Mouse (Mus musculus): ENCODE data around the gene Ly6g6f. TPM values are rescaled to one million over a fixed set of nuclear protein-coding genes. Genes with fewer than 3 reads are reported as not detected.

Gene Ly6g6f
- polyA plus RNA-seq, 1 experiment from 2014 or later, result 0.19 TPM

DNA sequence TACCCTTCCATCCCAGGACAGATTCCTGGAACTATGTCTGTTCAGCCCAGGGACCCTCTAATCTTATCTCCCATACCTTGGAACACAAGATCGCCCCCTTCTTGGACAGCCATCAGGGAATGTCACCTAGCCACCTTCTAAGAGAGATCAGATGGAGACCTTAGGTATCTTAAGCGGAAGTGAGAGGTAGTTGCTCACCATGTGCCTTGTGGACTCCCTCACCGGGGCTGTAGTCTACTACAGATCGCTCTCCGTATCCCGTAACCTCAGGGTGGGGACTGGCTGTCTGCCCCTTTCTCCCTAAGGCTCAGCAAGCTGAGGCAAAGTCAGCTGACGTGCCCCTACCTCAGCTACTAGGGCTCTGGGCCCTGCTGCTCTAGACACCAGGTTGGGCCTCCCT lies 18.7 kb upstream of the Ly6g6f start:
- no peak overlapping the region for H3K4me2 ChIP-seq
- H3K36me3 ChIP-seq, result peaks cover 52% of the 10 kb centered on the region
- H3K9me3 ChIP-seq, result no peaks in the 10 kb centered on the region
- ATAC-seq (ENCODE audit: low FRiP score), result no peak
- H3K4me1 ChIP-seq (replicated peaks), result peaks cover 7% of the 10 kb centered on the region
- H3K27me3 ChIP-seq, result no peaks in the 10 kb centered on the region
- no peak overlapping the region for H3K27ac ChIP-seq
- H3K4me3 ChIP-seq, result no peak overlapping the region
- H3K9ac ChIP-seq, result 0 out of 2 replicates have a peak overlapping the region, but pooled peaks have one; percentile 13
- 96% methylated on average over 7 of the region's 7 CpGs for WGBS

DNA sequence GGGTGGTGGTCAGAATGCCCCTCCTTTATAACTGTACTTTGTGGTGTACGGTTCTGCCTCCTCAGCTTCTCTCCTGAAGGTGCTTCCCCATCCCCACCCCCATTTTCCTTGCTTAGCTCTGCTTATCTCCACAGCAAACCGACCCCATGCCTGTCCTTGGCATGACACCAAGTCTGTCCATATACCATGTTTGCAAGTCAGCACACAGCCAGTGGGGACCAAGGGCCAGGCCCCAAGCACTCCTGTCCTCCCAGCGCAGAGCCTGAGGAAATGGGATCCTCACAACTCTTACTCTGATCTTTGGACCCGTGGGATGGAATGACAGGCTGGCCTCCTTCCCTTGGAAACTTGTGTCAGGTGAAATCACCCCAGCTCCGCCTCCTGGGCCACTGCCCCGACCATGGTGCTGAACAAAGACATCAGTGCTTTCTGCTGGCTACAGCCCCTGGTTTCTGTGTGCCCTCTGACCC lies 17.8 kb upstream of the Ly6g6f start:
- Histone ChIP-seq H3K27ac (no peak overlapping the region), H3K9me3 (no peaks in the 10 kb centered on the region), H3K27me3 (no peaks in the 10 kb centered on the region), H3K36me3 (peaks cover 61% of the 10 kb centered on the region), H3K4me3 (no peak overlapping the region), H3K9ac (peak overlapping the region; percentile 24; the same call in 1 of the 2 replicates), H3K4me2 (no peak overlapping the region), H3K4me1 (replicated peaks) (peaks cover 7% of the 10 kb centered on the region)
- no peak for ATAC-seq (ENCODE audit: low FRiP score)
- WGBS, result 75% methylated on average over 6 of the region's 6 CpGs

DNA sequence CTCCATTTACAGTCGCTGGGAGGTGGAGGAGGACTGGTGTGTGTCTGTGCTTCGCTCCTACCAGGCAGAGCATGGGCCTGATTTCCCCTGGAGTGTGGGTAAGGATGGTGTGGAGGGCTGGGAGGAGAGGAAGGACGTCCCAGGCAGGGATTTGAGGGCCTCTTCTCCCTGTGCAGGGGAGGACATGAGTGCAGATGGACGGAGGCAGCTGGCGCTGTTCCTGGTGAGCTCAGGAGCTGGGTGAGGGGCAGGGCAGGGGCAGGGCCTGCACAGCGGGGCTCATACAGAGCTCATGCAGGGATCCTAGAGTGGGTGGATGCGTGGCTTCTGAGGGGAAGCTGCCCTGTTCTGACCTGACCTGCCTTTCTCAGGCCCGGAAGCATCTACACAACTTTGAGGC lies 16.9 kb upstream of the Ly6g6f start:
- WGBS, result 76% methylated on average over 8 of the region's 8 CpGs
- Histone ChIP-seq H3K27me3 (no peaks in the 10 kb centered on the region), H3K4me2 (no peak overlapping the region), H3K9me3 (no peaks in the 10 kb centered on the region), H3K4me1 (replicated peaks) (peaks cover 7% of the 10 kb centered on the region), H3K27ac (no peak overlapping the region), H3K9ac (0 out of 2 replicates have a peak overlapping the region, but pooled peaks have one; percentile 24), H3K4me3 (no peak overlapping the region), H3K36me3 (peaks cover 70% of the 10 kb centered on the region)
- no peak for ATAC-seq (ENCODE audit: low FRiP score)

DNA sequence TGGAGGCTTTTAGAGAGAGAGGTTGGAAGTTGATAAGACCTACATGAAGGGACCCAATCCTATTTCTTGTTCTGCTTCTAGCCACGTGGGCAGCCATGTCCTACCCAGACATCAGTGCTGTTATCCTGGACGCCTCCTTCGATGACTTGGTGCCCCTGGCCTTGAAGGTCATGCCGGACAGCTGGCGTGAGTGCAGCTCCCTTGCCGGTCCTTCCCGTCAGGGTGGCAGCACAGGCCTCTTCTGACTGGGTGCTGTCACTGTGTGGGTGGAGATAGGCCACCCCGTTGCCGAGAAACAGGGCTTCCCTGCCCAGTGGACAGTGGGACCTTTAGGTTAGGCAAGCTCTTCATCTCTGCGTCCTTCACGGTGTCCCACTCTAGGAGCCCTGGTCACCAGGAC lies 15.8 kb upstream of the Ly6g6f start:
- H3K4me3 ChIP-seq, result no peak overlapping the region
- no peak overlapping the region for H3K9ac ChIP-seq
- H3K27ac ChIP-seq, result no peak overlapping the region
- ATAC-seq (ENCODE audit: low FRiP score), result no peak
- peaks cover 4% of the 10 kb centered on the region for H3K4me1 ChIP-seq (replicated peaks)
- H3K9me3 ChIP-seq, result no peaks in the 10 kb centered on the region
- peaks cover 82% of the 10 kb centered on the region for H3K36me3 ChIP-seq
- H3K27me3 ChIP-seq, result no peaks in the 10 kb centered on the region
- 93% methylated on average over 11 of the region's 11 CpGs for WGBS
- no peak overlapping the region for H3K4me2 ChIP-seq

DNA sequence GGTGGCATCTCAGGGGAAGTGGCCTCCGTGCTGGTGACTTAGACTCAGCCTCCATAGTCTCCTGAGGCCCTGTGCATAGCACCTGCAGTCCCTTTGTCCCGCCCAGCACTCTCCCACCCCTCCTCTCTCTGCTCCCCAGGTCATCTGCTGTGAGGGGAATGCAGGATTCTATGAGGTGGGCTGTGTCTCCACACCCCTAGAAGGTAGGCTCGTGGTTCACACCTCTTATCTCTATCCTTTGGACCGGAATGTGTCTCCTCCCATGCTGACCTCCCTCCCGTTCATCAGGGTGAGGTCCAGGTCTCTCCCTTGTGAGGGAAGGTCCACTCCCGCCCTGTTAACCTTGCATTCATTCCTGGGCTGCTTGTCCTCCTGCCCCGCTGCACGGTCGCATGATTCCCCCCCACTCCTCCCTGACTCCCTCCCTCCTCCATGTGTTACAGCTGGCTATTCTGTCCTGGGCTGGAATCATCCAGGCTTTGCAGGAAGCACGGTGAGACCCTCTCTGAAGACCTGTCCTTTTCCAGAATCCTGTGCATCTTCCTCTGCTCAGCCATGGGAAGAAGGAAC lies 14.9 kb upstream of the Ly6g6f start:
- Histone ChIP-seq H3K27ac (no peak overlapping the region), H3K9ac (peak overlapping the region; percentile 19; the same call in 1 of the 2 replicates), H3K9me3 (no peaks in the 10 kb centered on the region), H3K36me3 (peaks cover 90% of the 10 kb centered on the region), H3K4me3 (no peak overlapping the region), H3K4me1 (replicated peaks) (no peaks in the 10 kb centered on the region), H3K27me3 (no peaks in the 10 kb centered on the region), H3K4me2 (no peak overlapping the region)
- no peak for ATAC-seq (ENCODE audit: low FRiP score)
- 80% methylated on average over 10 of the region's 10 CpGs for whole genome bisulfite sequencing

DNA sequence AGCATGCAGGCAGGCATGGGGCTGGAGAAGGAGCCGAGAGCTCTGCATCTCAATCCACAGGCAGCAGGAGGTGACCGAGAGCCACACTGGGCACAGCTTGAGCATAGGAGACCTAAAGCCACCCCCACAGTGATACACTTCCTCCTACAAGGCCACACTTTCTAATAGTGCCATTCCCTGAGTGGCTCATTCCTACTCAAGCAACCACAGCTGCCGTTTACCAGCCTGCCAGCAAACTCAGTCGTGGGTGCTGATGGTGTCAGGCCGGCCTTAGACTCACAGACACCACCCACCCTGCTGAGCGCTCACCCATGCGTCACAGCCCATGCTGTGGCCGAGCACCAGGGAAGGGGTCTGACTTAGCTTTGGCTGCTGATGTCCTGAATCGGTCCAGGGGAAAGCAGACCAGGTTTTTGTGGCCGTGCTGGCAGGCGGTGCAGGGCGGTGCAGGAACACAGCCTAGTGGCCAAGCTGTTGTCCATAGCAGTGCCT lies 11.8 kb upstream of the Ly6g6f start:
- Histone ChIP-seq H3K27me3 (no peaks in the 10 kb centered on the region), H3K9ac (no peak overlapping the region), H3K4me2 (no peak overlapping the region), H3K36me3 (peaks cover 98% of the 10 kb centered on the region), H3K9me3 (no peaks in the 10 kb centered on the region), H3K4me1 (replicated peaks) (no peaks in the 10 kb centered on the region), H3K27ac (no peak overlapping the region), H3K4me3 (no peak overlapping the region)
- ATAC-seq (ENCODE audit: low FRiP score), result no peak
- 80% methylated on average over 12 of the region's 12 CpGs for WGBS

DNA sequence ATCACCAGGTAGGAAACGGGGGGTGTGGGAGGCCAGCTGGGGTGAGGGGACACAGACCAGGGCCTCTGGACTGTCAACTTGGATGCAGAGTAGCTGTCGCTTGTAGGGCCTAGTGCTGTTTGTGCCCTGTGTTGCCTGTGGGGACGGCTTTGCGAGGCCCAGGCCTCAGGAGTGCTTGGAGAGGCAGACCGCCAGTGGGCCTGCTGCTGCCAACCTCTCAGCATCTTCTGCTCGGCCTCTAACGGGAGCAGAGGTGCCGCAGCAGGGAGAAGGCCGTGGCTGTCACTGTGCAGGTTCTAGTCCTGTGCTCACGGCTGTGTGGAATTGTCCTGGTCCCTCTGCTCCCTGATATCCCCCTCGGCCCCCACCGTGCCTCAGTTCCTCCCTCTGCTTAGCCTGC lies 11.2 kb upstream of the Ly6g6f start:
- Histone ChIP-seq H3K9ac (0 out of 2 replicates have a peak overlapping the region, but pooled peaks have one; percentile 13), H3K27ac (no peak overlapping the region), H3K4me1 (replicated peaks) (no peaks in the 10 kb centered on the region), H3K4me2 (no peak overlapping the region), H3K9me3 (no peaks in the 10 kb centered on the region), H3K36me3 (peaks cover 97% of the 10 kb centered on the region), H3K27me3 (no peaks in the 10 kb centered on the region), H3K4me3 (no peak overlapping the region)
- ATAC-seq (ENCODE audit: low FRiP score), result no peak
- 88% methylated on average over 12 of the region's 12 CpGs for WGBS

DNA sequence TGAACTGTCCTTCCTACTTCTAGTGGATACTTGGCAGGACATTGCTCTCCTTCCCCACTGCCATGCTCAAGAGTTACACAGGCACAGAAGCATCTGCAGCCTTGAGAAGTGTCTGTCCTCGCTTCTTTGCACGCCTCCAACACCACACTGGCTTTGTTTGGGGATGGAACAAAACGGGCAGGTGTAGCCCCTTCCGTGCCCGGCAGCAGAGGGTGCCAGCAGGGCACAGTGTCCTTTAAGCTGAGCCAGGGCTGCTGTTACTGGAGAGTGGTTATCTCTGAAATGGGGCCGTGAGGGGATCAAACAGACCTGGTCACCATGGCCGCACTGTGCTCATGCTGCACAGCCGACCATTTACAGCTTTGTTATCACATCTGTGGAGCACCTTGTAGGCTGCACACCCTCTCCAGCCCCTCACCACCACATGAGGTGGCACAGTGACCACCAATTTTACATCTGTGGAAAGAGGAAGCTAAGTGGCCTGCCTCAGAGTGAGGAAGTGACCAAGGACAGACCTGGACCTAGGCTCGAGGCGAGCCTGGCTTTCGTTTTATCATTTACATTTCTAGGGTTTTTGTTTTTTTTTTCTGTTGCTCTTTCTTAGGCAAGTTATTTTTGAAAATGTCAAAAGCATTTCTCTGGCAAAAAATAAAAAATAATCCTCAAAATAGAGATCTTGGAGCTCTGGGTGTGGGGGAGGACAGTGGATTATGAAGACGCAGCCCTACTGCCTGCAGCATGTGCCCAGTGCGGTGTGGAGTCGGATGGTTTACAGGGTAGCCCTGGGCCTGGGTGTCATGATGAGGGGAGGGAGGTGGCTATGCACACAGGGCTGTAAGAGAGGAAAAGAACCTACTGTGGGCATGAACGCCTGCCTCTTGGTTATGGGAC lies 9.3 kb upstream of the Ly6g6f start:
- Histone ChIP-seq H3K4me2 (no peak overlapping the region), H3K9me3 (no peaks in the 10 kb centered on the region), H3K4me1 (replicated peaks) (peaks cover 14% of the 10 kb centered on the region), H3K36me3 (peaks cover 86% of the 10 kb centered on the region), H3K27me3 (no peaks in the 10 kb centered on the region), H3K9ac (0 out of 2 replicates have a peak overlapping the region, but pooled peaks have one; percentile 19), H3K4me3 (no peak overlapping the region), H3K27ac (no peak overlapping the region)
- 92% methylated on average over 15 of the region's 15 CpGs for WGBS
- no peak for ATAC-seq (ENCODE audit: low FRiP score)

DNA sequence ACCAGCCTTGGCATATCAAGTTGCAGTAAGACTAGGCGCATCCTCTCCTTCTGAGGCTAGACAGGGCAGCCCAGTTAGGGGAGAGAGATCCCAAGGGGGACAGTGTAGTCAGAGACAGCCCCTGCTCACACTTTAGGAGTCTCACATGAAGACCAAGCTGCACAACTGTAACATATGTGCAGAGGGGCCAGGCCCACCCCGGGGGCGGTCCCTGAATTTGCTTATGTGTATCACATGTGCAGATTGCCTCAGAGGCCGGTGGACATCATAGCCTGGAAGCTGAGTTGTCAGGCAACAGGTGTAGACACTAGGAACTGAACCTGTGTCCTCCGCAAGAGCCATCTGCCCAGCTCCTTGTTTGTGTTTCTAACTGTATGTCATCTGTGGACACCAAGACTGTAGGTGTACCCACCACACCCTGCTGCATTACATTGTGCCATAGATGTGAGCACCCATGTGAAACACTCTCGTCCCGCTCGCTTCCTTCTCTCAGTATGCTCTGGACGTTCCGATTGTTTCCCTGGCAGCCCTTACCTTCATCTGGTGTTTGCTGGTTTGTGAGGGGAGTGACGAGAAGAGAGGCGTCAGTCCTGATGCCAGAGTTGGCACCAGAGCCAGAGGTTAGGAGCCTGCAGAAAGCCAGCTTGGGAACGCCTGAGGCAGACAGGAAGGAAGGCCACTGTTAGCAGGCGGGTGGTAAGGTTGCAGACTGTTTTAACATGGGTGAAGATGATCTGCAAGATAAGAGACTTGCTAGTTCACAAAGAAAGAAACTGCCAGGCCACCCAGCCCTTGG lies 7.2 kb upstream of the Ly6g6f start:
- H3K9me3 ChIP-seq, result no peaks in the 10 kb centered on the region
- WGBS, result 92% methylated on average over 14 of the region's 14 CpGs
- H3K4me2 ChIP-seq, result no peak overlapping the region
- H3K27me3 ChIP-seq, result no peaks in the 10 kb centered on the region
- H3K9ac ChIP-seq, result no peak overlapping the region
- H3K36me3 ChIP-seq, result peaks cover 65% of the 10 kb centered on the region
- H3K4me3 ChIP-seq, result no peak overlapping the region
- peaks cover 15% of the 10 kb centered on the region for H3K4me1 ChIP-seq (replicated peaks)
- no peak overlapping the region for H3K27ac ChIP-seq
- no peak for ATAC-seq (ENCODE audit: low FRiP score)

DNA sequence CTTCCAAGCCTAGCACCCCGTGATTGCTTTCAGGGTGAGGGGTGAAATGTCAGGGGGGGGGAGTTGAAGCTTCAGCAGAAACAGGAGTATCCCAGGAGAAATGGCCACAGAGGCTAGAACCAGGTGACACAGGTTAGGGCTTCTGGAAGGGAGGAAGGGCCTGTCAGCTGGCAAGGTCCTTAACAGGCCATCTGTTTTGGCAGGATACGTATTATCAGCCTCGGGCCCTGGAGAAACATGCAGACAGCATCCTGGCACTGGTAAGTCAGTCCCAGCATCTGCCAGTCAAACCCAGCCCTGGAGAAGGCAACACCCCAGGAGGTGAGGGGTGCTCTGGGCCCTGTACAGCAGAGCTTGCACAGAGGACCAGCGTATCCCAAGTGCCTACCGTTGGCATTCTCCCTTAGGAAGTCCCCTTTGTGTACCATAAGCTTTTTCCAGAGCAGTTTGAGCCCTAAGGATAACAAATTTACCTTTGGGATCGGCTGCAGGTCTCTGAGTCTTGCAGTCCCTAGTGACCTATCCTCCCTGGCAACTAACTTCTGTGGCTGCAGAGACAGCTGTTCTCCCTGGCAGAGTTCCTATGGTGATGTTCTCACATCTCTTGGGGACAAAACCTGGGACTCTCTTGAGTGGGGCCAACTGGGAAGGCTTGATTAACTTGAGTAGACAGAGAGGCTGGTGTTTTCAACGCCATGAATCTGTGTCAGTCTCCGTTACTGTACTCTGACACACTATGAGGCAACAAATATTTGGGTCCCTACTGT lies 4.9 kb upstream of the Ly6g6f start:
- no peaks in the 10 kb centered on the region for H3K27me3 ChIP-seq
- H3K4me2 ChIP-seq, result peak overlapping the region; percentile 68
- H3K9ac ChIP-seq, result peak overlapping the region; percentile 90
- H3K36me3 ChIP-seq, result peaks cover 43% of the 10 kb centered on the region
- peak overlapping the region; percentile 98 for H3K27ac ChIP-seq
- peak overlapping the region; percentile 60 for H3K4me3 ChIP-seq
- peaks cover 15% of the 10 kb centered on the region for H3K4me1 ChIP-seq (replicated peaks)
- WGBS, result 55% methylated on average over 8 of the region's 8 CpGs
- no peaks in the 10 kb centered on the region for H3K9me3 ChIP-seq
- ATAC-seq (ENCODE audit: low FRiP score), result no peak

DNA sequence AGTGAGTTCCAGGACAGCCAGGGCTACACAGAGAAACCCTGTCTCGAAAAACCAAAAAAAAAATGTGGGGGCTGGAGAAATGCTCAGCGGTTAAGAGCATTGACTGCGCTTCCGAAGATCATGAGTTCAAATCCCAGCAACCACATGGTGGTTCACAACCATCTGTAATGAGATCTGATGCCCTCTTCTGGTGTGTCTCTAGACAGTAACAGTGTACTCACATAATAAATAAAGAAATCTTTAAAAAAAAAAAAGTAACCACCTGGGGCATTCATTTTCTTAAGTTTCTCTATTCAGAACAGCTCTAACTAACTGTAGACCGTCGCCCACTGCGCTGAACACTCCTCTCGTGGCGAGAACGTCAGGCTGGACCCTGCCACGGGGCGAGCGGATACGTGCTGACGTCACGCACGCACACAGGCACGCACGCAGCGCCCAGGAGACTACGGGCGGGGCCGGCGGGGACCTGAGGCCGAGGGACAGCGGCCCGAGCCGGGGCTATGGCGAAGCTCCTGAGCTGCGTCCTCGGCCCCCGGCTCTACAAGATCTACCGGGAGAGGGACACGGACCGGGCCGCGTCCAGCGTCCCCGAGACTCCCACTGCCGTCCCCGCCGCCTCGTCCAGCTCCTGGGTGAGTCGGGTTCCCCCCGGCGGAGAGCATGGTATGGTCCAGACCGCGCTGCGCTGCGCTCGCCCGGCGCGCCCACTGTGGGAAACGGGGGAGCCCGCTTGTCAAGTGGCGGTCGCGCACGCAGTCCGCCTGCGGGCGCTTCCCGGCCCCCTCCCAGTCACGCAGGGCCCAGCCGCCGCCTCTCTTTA lies 3.6 kb upstream of the Ly6g6f start, which contains the start of gene Abhd16a:
Gene Abhd16a (plus strand): TSS at position 439 of the 820 bp plus-strand sequence.
- 3% methylated on average over 60 of the region's 67 CpGs for WGBS
- H3K27ac ChIP-seq, result peak within 1 kb of the TSS; percentile 98
- peaks cover 30% of the 10 kb centered on the region for H3K36me3 ChIP-seq
- H3K4me1 ChIP-seq (replicated peaks), result peaks cover 15% of the 10 kb centered on the region
- H3K9me3 ChIP-seq, result no peaks in the 10 kb centered on the region
- H3K4me2 ChIP-seq, result peak within 1 kb of the TSS; percentile 68
- peak; percentile 98 for ATAC-seq (ENCODE audit: low FRiP score)
- H3K27me3 ChIP-seq, result no peaks in the 10 kb centered on the region
- H3K9ac ChIP-seq, result peak within 1 kb of the TSS; percentile 90
- H3K4me3 ChIP-seq, result peak within 1 kb of the TSS; percentile 60

All from hindbrain, embryonic 13.5 days (tissue).